Mouse (Mus musculus) adrenal gland, postnatal 25 days (tissue): Measurements from ENCODE around the gene Ccdc14. TPM values are rescaled to one million over a fixed set of nuclear protein-coding genes. Genes with fewer than 3 reads are reported as not detected.

Experiments
- total RNA-seq: library from RNA; stranded (reverse); gene quantifications from 2 replicates; pipeline ENCODE4 v1.2.3, GENCODE M21; 2021

Gene Ccdc14
- total RNA-seq, 1 experiment from 2014 or later = 4.1 TPM

Other genes starting within 250 kb of the Ccdc14 start
- gene Kalrn, start 117.1 kb upstream of the Ccdc14 start, total RNA-seq = 7.7 and 8.2 TPM in 2 replicates
- not detected in 2 replicates for gene Ropn1, start 40.7 kb upstream of the Ccdc14 start, total RNA-seq
- gene Mylk, start 54.6 kb downstream of the Ccdc14 start, total RNA-seq = 42.2 and 43.1 TPM in 2 replicates